Comparison of ENCODE assay signal across 8 mouse cellular contexts in genomic region chr11:105126520-105127029, GRCm38 (mm10). TPM values are rescaled to one million over a fixed set of nuclear protein-coding genes. Genes with fewer than 3 reads are reported as not detected.
A peak's percentile ranks its signal among the peaks of the same experiment; 100 is the strongest.
DNase-seq lines count a peak whose midpoint lies in the region; ATAC-seq and TF ChIP-seq lines count a peak whose summit lies in the region.

No protein-coding gene starts in this region.

- peaks cover 28% of the 10 kb centered on the region for H3K36me3 ChIP-seq in lung, embryonic 14.5 days (ENCODE audit: insufficient read depth)
- H3K36me3 ChIP-seq in hindbrain, embryonic 12.5 days = peaks cover 19% of the 10 kb centered on the region; the same call in 1 of the 2 replicates

- TF ChIP-seq CTCF in lung, embryonic 14.5 days (IDR thresholded peaks at IDR 0.05; ENCODE audit: low read depth) = no peak

- under 1% methylated on average over 49 of the region's 49 CpGs for WGBS in lung, embryonic 14.5 days
- WGBS in hindbrain, embryonic 12.5 days = under 1% methylated on average over 45 of the region's 49 CpGs

- H3K27ac ChIP-seq in lung, embryonic 14.5 days (ENCODE audit: low read depth) = no peak overlapping the region
- no peak overlapping the region for H3K27ac ChIP-seq in hindbrain, embryonic 12.5 days

- peak overlapping the region; percentile 83 for H3K4me2 ChIP-seq in lung, embryonic 14.5 days
- peak overlapping the region; percentile 94 for H3K4me2 ChIP-seq in hindbrain, embryonic 12.5 days (replicated peaks)

- H3K9ac ChIP-seq in lung, embryonic 14.5 days = peak overlapping the region; percentile 71
- peak overlapping the region; percentile 72 for H3K9ac ChIP-seq in hindbrain, embryonic 12.5 days

- H3K9me3 ChIP-seq in lung, embryonic 14.5 days (ENCODE audit: low read depth, low read length) = no peaks in the 10 kb centered on the region
- H3K9me3 ChIP-seq in hindbrain, embryonic 12.5 days (replicated peaks) = no peaks in the 10 kb centered on the region

- H3K4me3 ChIP-seq in lung, embryonic 14.5 days (ENCODE audit: low read depth, low read length) = peak overlapping the region; percentile 99
- H3K4me3 ChIP-seq in hindbrain, embryonic 12.5 days = peak overlapping the region; percentile 76

- peaks cover 7% of the 10 kb centered on the region for H3K4me1 ChIP-seq in lung, embryonic 14.5 days (ENCODE audit: insufficient read depth)
- H3K4me1 ChIP-seq in hindbrain, embryonic 12.5 days = peaks cover 11% of the 10 kb centered on the region

- H3K27me3 ChIP-seq in lung, embryonic 14.5 days (ENCODE audit: insufficient read depth, low read length) = no peaks in the 10 kb centered on the region
- no peaks in the 10 kb centered on the region for H3K27me3 ChIP-seq in hindbrain, embryonic 12.5 days

- 0 out of 2 replicates have a peak, but pooled peaks have one; percentile 23 for ATAC-seq in lung, embryonic 14.5 days (ENCODE audit: insufficient read depth)
- peak; percentile 10; the same call in 1 of the 2 replicates for ATAC-seq in common myeloid progenitor, adult 5-6 weeks (replicated peaks; ENCODE audit: low read depth, poor library complexity, severe bottlenecking)
- ATAC-seq in hindbrain, embryonic 12.5 days (ENCODE audit: low FRiP score) = peak; percentile 36
- ATAC-seq in megakaryocyte progenitor cell, adult 5-6 weeks (replicated peaks; ENCODE audit: poor library complexity) = peak; percentile 27

- DNase-seq in lung, embryonic 14.5 days = no peak
- no peak for DNase-seq in lung, postnatal 10 days
- DNase-seq in c-Kit-positive CD71-positive TER-119-positive erythroid progenitor cells, embryonic 14.5 days (ENCODE audit: low spot score) = no peak
- DNase-seq in thymus, postnatal 10 days (ENCODE audit: low spot score in 2 of 2) = no peak
- DNase-seq in cerebellum, postnatal 36 days = no peak

RNA-seq across cellular contexts. Expression of gene Mettl2, which starts 0.3 kb away (rescaled TPM):
- 43.3 and 46.8 TPM in 2 replicates for polyA plus RNA-seq in lung, embryonic 14.5 days (2014; fragmentation: Nextera tagmentation; extraction: Ambion mirVana)
- 27.3 and 33.8 TPM in 2 replicates for total RNA-seq in common myeloid progenitor, adult 5-6 weeks (2017)
- polyA plus RNA-seq in hindbrain, embryonic 12.5 days (2016; fragmentation: Nextera tagmentation; extraction: Ambion mirVana) = 33.9 and 37.4 TPM in 2 replicates
- 16.4 and 18.8 TPM in 2 replicates for total RNA-seq in megakaryocyte progenitor cell, adult 5-6 weeks (2015)
- 29.1 and 30.6 TPM in 2 replicates for total RNA-seq in megakaryocyte progenitor cell, adult 5-6 weeks (2017)

RNA-seq across cellular contexts. Expression of gene Gm10842, which starts 20.1 kb away (rescaled TPM):
- not detected in 2 replicates for polyA plus RNA-seq in lung, embryonic 14.5 days (2014; fragmentation: Nextera tagmentation; extraction: Ambion mirVana)
- 6.4 TPM in 1 of 2 replicates, not detected in the other for total RNA-seq in common myeloid progenitor, adult 5-6 weeks (2017)
- not detected in 2 replicates for polyA plus RNA-seq in hindbrain, embryonic 12.5 days (2016; fragmentation: Nextera tagmentation; extraction: Ambion mirVana)
- total RNA-seq in megakaryocyte progenitor cell, adult 5-6 weeks (2015) = not detected in 2 replicates
- total RNA-seq in megakaryocyte progenitor cell, adult 5-6 weeks (2017) = not detected in 2 replicates

RNA-seq across cellular contexts. Expression of gene Tlk2, which starts 52.0 kb away (rescaled TPM):
- polyA plus RNA-seq in lung, embryonic 14.5 days (2014; fragmentation: Nextera tagmentation; extraction: Ambion mirVana) = 26.8 and 28.0 TPM in 2 replicates
- total RNA-seq in common myeloid progenitor, adult 5-6 weeks (2017) = 83.9 and 106 TPM in 2 replicates
- 25.2 and 27.9 TPM in 2 replicates for polyA plus RNA-seq in hindbrain, embryonic 12.5 days (2016; fragmentation: Nextera tagmentation; extraction: Ambion mirVana)
- 45.0 and 53.0 TPM in 2 replicates for total RNA-seq in megakaryocyte progenitor cell, adult 5-6 weeks (2015)
- total RNA-seq in megakaryocyte progenitor cell, adult 5-6 weeks (2017) = 58.3 and 73.3 TPM in 2 replicates
